Mouse (Mus musculus) heart, embryonic 15.5 days (tissue): Measurements from ENCODE around the gene Selenon. TPM values are rescaled to one million over a fixed set of nuclear protein-coding genes. Genes with fewer than 3 reads are reported as not detected.

Source experiments
- ATAC-seq: fragments of 200-750 bp; cut with Nextera tagmentation; replicated peaks from 2 replicates; pipeline ENCODE4 v1.8.0; 2017; ENCODE audit warnings: low read depth, moderate TSS enrichment; ENCODE audit not compliant: insufficient number of reproducible peaks, insufficient read depth, low FRiP score
- H3K27ac ChIP-seq: fragments of 300-500 bp; sonication (generic); 2 replicates; pipeline ENCODE4 v1.5.1; 2015; ENCODE audit warnings: mild to moderate bottlenecking, inconsistent platforms
- H3K27me3 ChIP-seq: fragments of 300-500 bp; sonication (generic); 2 replicates; pipeline ENCODE4 v1.6.1; 2015; ENCODE audit warnings: inconsistent platforms
- H3K36me3 ChIP-seq: fragments of 300-500 bp; sonication (generic); 2 replicates; pipeline ENCODE4 v1.6.1; 2015; ENCODE audit warnings: mild to moderate bottlenecking, inconsistent platforms
- H3K4me1 ChIP-seq: fragments of 300-500 bp; sonication (generic); replicated peaks from 2 replicates; pipeline ENCODE4 v1.6.1; 2015; ENCODE audit warnings: inconsistent platforms
- H3K4me2 ChIP-seq: fragments of 300-500 bp; sonication (generic); 2 replicates; pipeline ENCODE4 v1.6.1; 2015; ENCODE audit warnings: inconsistent platforms, mild to moderate bottlenecking, moderate library complexity
- H3K4me3 ChIP-seq: fragments of 300-500 bp; sonication (generic); 2 replicates; pipeline ENCODE4 v1.5.1; 2015; ENCODE audit warnings: mild to moderate bottlenecking, inconsistent platforms
- H3K9ac ChIP-seq: fragments of 300-500 bp; sonication (generic); 2 replicates; pipeline ENCODE4 v1.6.1; 2015; ENCODE audit warnings: mild to moderate bottlenecking, inconsistent platforms
- H3K9me3 ChIP-seq: fragments of 300-500 bp; sonication (generic); replicated peaks from 2 replicates; pipeline ENCODE4 v1.6.1; 2016; ENCODE audit warnings: inconsistent platforms
- WGBS: fragments of 180-500 bp; shearing (Covaris S2); methylation state at CpG from one replicate; pipeline ENCODE4 v1.1.7; 2015; ENCODE audit warnings: mixed read lengths; 5-methylcytosine and 5-hydroxymethylcytosine counted together
- polyA plus RNA-seq: library from polyadenylated mRNA; unstranded; fragments of >200 nt; fragmentation: Nextera tagmentation; extraction: Ambion mirVana; gene quantifications from 2 replicates; pipeline ENCODE4 v1.2.1, GENCODE M21; 2015

Selenon gene
- polyA plus RNA-seq, 1 experiment from 2014 or later, result 30.8 TPM

DNA sequence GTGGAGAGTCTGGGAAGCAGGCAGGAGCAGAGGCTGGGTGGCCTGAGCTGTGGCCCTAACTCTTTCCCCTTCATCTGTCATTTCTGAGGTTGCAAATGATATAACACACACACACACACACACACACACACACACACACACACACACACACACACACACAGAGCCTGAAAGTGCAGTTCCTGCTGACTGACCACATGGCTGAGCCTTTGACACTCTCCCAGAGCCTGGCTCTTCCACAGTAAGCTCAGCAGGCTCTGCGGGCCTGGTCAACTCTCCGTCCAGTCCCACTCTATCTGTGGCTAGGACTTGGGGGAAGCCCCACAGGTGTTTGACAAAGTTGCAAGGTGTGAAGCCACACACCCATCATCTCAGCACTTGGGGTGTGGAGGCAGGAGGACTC lies 25.3 kb upstream of the Selenon start:
- Histone ChIP-seq H3K36me3 (peaks cover 7% of the 10 kb centered on the region; the same call in 1 of the 2 replicates), H3K9ac (no peak overlapping the region), H3K4me3 (no peak overlapping the region), H3K4me1 (peaks cover 24% of the 10 kb centered on the region), H3K9me3 (no peaks in the 10 kb centered on the region), H3K27ac (no peak overlapping the region), H3K27me3 (no peaks in the 10 kb centered on the region), H3K4me2 (no peak overlapping the region)
- 77% methylated on average over 2 of the region's 2 CpGs for WGBS
- ATAC-seq, result no peak

DNA sequence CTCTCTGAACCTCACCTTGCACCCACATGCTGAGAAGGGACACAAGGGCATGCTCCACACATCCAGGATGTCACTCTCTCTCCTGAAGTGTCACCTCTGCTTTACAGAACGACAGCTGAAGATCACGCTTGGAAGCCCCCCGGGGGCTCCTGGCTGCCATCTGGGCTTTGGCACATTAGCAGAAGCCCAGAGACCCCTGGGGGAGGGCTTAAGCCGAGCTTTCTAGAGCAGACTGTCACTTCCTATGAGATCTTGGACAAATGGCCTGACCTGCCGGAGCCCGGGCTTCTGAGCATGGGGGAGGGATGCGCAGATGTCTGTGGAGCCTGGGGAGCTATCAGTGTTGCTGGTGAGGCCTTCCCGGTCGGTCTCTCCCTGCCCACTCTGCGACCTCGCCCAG lies 23.5 kb upstream of the Selenon start:
- Histone ChIP-seq H3K4me1 (peaks cover 24% of the 10 kb centered on the region), H3K27me3 (no peaks in the 10 kb centered on the region), H3K36me3 (peaks cover 7% of the 10 kb centered on the region; the same call in 1 of the 2 replicates), H3K27ac (no peak overlapping the region), H3K9ac (no peak overlapping the region), H3K4me2 (no peak overlapping the region), H3K4me3 (no peak overlapping the region), H3K9me3 (no peaks in the 10 kb centered on the region)
- 53% methylated on average over 11 of the region's 11 CpGs for WGBS
- ATAC-seq, result no peak

DNA sequence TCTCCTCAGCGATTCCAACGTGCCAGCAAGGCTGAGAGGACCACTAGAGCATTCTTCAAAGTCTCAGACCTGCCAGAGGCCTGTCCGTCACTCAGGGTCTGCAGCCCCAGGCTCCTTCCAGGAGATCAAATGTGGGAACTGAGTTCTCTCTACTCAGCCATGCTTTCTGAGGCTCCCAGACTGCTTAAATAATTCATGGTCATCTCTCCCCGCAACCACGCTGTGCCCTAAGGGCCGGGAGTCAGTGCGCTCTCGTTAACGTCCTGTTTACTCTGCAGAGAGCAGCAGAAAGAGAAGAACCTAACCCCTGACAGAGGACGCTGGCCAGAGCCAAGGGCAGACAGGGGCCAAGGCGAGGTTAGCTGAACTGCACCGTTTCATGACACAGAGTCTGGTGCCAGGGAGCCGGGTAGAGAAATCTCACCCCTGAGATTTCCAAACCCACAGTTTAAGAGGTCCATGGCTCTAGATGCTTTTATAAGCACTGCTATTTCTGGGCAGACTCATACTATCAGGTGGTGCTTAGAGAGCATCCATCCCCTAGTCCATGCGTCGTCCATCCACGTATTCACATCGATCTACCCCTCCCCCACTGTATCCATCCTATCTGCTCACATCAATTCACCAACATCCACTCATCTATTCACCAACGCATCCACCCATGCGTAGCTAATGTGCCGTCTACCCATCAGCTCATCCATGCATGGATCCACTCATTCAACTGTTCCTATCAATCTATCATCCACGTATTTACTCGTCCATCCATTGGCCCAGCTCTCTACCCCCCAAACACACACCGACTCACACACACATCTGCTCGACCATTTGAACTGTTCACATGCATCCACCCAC lies 20.7 kb upstream of the Selenon start:
- 0 out of 2 replicates have a peak, but pooled peaks cover under 1% of the 10 kb centered on the region for H3K4me1 ChIP-seq
- no peak overlapping the region for H3K27ac ChIP-seq
- H3K9ac ChIP-seq, result no peak overlapping the region
- H3K4me2 ChIP-seq, result no peak overlapping the region
- H3K4me3 ChIP-seq, result no peak overlapping the region
- ATAC-seq, result no peak
- H3K9me3 ChIP-seq, result no peaks in the 10 kb centered on the region
- no peaks in the 10 kb centered on the region for H3K27me3 ChIP-seq
- peaks cover 7% of the 10 kb centered on the region; the same call in 1 of the 2 replicates for H3K36me3 ChIP-seq
- WGBS, result 83% methylated on average over 24 of the region's 24 CpGs

DNA sequence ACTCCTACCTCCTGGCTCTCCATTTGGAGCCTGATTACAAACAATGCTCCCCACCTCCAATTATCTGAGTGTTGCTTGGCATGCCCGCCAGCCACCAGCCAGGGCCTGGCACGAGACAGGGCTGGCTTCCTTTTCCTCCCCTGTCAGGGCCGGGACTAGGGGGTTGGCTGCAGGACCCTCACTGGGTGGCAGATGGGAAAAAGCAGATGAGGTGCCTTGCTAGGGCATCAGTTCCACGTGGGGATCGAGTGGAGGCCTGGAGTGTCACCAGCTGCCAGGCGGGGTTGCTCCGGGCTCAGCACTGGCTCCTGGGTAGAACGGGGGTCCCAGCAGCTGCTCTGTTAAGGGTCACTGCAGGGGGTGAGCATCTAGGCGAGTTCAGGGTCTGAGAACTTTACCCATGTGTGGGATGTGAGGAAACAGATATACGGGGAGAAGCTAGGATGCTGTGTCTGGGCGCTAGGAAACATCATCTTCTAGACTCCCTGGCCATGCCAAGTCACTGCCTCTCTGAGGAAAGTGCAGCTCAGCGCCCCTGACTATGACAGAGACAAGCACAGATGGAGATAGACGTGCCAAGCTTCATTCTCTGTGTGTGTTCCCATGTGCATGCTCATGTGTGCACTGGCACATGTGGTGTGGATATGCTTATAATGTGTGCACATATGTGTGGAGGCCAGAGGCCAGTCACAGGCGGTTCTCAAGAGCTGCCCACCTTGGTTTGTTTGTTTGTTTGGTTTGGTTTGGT lies 18.9 kb upstream of the Selenon start:
- H3K36me3 ChIP-seq, result peaks cover 13% of the 10 kb centered on the region
- no peaks in the 10 kb centered on the region for H3K27me3 ChIP-seq
- 82% methylated on average over 14 of the region's 14 CpGs for WGBS
- H3K4me3 ChIP-seq, result no peak overlapping the region
- ATAC-seq, result no peak
- no peak overlapping the region for H3K9ac ChIP-seq
- H3K9me3 ChIP-seq, result no peaks in the 10 kb centered on the region
- H3K27ac ChIP-seq, result no peak overlapping the region
- 0 out of 2 replicates have a peak, but pooled peaks cover 3% of the 10 kb centered on the region for H3K4me1 ChIP-seq
- H3K4me2 ChIP-seq, result no peak overlapping the region

DNA sequence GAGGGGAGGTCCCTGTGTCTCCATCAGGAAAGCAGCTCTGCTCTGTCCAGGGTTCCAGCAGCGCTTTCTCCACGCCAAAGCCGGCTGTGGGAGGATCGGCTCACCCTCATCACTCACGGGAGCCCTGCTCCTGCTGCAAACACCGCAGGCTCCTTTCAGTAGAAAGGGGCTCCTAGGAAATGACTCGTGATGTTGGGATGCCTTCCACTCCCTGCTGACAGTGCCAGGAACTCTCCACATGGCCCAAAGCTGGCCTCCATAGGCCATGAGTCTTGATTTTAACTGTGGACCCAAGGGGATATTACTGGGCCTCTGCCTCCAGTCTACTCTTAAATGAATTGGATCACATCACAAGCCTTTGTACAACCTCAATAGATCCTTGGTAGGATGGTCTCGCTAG lies 17.9 kb upstream of the Selenon start:
- no peak overlapping the region for H3K27ac ChIP-seq
- H3K4me3 ChIP-seq, result no peak overlapping the region
- peaks cover 17% of the 10 kb centered on the region for H3K36me3 ChIP-seq
- no peaks in the 10 kb centered on the region for H3K27me3 ChIP-seq
- no peaks in the 10 kb centered on the region for H3K9me3 ChIP-seq
- H3K4me1 ChIP-seq, result 0 out of 2 replicates have a peak, but pooled peaks cover 3% of the 10 kb centered on the region
- no peak overlapping the region for H3K9ac ChIP-seq
- no peak for ATAC-seq
- no peak overlapping the region for H3K4me2 ChIP-seq
- 75% methylated on average over 8 of the region's 8 CpGs for WGBS

DNA sequence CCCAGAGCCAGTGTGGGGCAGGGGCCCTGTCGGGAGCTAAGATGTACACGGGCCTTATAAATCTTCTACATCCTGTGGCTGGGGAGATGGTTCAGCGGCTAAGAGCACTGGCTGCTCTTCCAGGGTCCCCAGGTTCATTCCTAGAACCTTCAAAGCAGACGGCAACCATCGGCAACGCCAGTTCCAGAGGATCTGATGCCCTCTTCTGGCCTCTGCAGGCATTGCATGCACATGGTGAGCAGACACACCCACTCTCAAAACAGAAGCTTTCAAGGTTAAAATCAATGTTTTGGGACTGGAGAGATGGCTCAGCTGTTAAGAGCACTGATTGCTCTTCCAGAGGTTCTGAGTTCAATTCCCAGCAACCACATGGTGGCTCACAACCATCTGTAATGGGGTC lies 17.2 kb upstream of the Selenon start:
- no peak overlapping the region for H3K4me2 ChIP-seq
- 77% methylated on average over 6 of the region's 6 CpGs for WGBS
- H3K4me3 ChIP-seq, result no peak overlapping the region
- no peak for ATAC-seq
- no peaks in the 10 kb centered on the region for H3K9me3 ChIP-seq
- H3K4me1 ChIP-seq, result 0 out of 2 replicates have a peak, but pooled peaks cover 3% of the 10 kb centered on the region
- peaks cover 22% of the 10 kb centered on the region for H3K36me3 ChIP-seq
- no peak overlapping the region for H3K9ac ChIP-seq
- H3K27me3 ChIP-seq, result no peaks in the 10 kb centered on the region
- no peak overlapping the region for H3K27ac ChIP-seq

DNA sequence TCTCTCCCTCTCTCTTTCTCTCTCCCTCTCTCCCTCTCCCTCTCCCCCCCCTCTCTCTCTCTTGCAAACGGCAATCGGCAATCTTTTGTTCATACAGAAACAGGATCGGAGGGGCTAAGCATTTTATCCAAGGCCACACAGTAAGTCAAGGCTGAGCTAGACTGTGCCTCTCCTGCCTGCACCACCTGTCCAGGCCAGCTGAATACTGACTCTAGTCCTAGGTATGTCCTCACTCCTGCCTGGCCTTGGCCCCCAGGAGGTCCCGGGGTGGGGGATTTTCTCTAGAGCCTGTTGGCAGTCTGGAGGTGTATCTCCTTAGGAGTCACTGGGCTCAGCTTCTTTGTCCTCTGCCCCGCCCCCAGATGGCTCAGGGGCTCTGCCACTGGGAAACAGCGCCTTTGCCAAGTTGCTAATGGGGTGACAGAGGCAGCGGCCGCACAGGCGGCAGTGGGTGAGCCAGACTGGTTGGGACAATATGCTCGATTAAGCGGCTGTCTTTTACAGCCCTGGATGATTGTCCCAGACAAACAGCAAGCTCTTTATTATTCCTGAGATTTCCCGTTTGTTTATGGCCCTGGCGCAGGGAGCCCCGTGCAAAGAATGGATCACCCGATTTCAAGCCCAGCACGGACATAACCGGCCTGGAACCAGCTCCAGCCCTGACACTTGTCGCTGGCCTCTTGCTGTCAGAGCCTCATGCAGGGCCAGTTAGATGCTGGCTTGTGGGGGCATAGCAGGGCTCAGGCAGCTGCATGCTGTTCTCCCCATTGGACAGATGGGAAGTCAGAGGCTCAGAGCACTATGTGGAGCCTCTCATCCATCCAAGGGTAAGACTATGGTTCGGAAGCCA lies 15.6 kb upstream of the Selenon start:
- Histone ChIP-seq H3K27me3 (no peaks in the 10 kb centered on the region), H3K36me3 (peaks cover 31% of the 10 kb centered on the region), H3K4me3 (no peak overlapping the region), H3K4me1 (0 out of 2 replicates have a peak, but pooled peaks cover 3% of the 10 kb centered on the region), H3K9ac (no peak overlapping the region), H3K9me3 (no peaks in the 10 kb centered on the region), H3K4me2 (no peak overlapping the region), H3K27ac (no peak overlapping the region)
- WGBS, result 47% methylated on average over 19 of the region's 19 CpGs
- ATAC-seq, result no peak; the same call in 1 of the 2 replicates

DNA sequence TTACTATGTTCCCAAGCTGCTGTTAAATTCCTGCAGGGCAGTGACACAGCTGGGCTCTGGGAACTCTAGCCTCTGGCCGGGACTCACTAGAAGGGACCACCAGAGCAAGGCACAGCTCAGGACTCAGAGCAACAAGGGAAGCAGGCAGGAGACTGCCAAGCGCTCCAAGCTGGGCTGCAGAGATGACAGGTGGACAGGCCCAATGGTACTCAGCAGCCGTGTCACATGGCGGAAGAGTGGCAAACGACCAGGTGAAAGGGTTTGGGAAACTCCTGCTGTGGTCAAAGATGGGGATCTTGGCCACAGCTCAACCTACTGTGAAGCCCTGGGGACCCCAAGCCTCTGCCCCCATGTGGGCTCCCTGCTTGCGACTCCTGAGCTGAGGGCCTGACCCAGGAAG lies 12.1 kb upstream of the Selenon start:
- H3K36me3 ChIP-seq, result peaks cover 36% of the 10 kb centered on the region

DNA sequence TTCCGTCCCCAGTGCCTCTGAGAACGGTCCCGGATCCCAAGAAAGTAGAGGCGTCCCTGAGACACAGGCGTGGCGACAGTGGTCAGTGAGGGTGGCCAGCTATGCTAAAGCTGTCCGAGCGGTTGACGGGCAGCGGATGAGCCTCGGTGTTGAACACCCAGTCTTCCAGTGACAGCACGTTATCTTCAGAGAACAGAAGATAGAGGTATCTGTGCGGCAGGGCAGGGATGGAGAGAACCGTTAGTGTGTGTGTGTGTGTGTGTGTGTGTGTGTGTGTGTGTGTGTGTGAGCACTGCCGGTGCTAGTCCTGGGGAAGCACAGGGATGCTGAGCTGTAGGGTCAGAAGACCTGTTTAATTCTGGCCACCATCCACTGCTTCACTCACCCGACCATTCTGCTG lies 11.7 kb upstream of the Selenon start:
- H3K36me3 ChIP-seq, result peaks cover 36% of the 10 kb centered on the region

More for the DNA sequence above, 12.1 kb upstream of the Selenon start:
- Histone ChIP-seq H3K27ac (no peak overlapping the region), H3K4me3 (no peak overlapping the region), H3K9ac (no peak overlapping the region), H3K4me1 (0 out of 2 replicates have a peak, but pooled peaks cover 3% of the 10 kb centered on the region), H3K9me3 (no peaks in the 10 kb centered on the region), H3K4me2 (no peak overlapping the region), H3K27me3 (no peaks in the 10 kb centered on the region)
- no peak for ATAC-seq
- WGBS, result 86% methylated on average over 6 of the region's 6 CpGs

DNA sequence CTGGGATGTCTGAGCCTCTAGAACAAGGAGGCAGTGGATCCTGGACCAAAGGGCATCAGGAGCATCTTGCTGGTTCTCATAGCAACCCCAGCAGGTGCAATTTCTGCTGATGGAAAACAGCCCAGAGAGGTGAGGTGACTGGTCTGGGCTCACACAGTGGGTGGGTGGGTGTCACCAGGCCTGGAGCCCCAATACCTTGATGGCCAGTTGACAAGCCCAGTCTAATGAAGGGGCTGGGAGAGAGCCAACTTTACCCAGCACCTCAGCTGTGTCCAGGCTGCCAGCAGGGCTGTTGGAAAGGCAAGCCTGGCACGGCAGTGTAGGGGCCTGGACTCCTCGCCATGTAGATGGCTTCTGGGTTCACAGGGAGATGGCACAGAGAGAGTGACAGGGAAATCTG lies 10.0 kb upstream of the Selenon start:
- no peak overlapping the region for H3K4me2 ChIP-seq
- no peak for ATAC-seq
- WGBS, result 89% methylated on average over 2 of the region's 2 CpGs
- H3K9me3 ChIP-seq, result no peaks in the 10 kb centered on the region
- H3K27me3 ChIP-seq, result no peaks in the 10 kb centered on the region
- H3K4me3 ChIP-seq, result no peak overlapping the region
- peaks cover 6% of the 10 kb centered on the region for H3K4me1 ChIP-seq
- H3K27ac ChIP-seq, result no peak overlapping the region
- peaks cover 36% of the 10 kb centered on the region for H3K36me3 ChIP-seq
- no peak overlapping the region for H3K9ac ChIP-seq

More for the DNA sequence above, 11.7 kb upstream of the Selenon start:
- H3K9ac ChIP-seq, result no peak overlapping the region
- H3K27me3 ChIP-seq, result no peaks in the 10 kb centered on the region
- 0 out of 2 replicates have a peak, but pooled peaks cover 3% of the 10 kb centered on the region for H3K4me1 ChIP-seq
- WGBS, result 76% methylated on average over 16 of the region's 16 CpGs
- no peak overlapping the region for H3K4me2 ChIP-seq
- H3K27ac ChIP-seq, result no peak overlapping the region
- no peak overlapping the region for H3K4me3 ChIP-seq
- ATAC-seq, result no peak
- H3K9me3 ChIP-seq, result no peaks in the 10 kb centered on the region

DNA sequence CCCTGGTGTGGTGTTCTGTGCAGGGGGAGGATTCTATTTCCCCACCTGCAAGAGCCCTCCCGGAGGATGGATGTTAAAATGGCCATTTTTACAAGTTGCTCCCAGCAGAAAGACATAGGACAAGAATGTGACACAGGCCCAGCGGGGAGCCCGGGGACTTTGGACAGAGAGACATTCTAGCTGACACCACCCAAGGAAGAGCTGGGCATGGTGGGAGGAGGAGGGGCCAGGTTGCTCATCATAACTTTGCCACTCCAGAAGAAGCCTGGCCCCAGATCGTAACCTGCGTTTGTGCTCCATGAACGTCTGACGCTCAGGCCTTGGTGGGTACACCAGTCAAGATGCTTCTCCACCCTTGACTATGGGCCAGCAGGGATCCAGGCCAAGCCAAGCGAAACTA lies 8.7 kb upstream of the Selenon start:
- no peaks in the 10 kb centered on the region for H3K9me3 ChIP-seq
- no peak overlapping the region for H3K27ac ChIP-seq
- no peak for ATAC-seq
- H3K4me1 ChIP-seq, result peaks cover 8% of the 10 kb centered on the region
- H3K4me2 ChIP-seq, result no peak overlapping the region
- H3K27me3 ChIP-seq, result no peaks in the 10 kb centered on the region
- H3K9ac ChIP-seq, result no peak overlapping the region
- H3K4me3 ChIP-seq, result no peak overlapping the region
- 87% methylated on average over 8 of the region's 8 CpGs for WGBS
- H3K36me3 ChIP-seq, result peaks cover 28% of the 10 kb centered on the region
